Mouse (Mus musculus): ENCODE results near the gene Skint3. TPM values are rescaled to one million over a fixed set of nuclear protein-coding genes. Genes with fewer than 3 reads are reported as not detected.
"Not testable (repeated sequence)": the region's sequence is repeated elsewhere in the genome, so short reads cannot be mapped to it uniquely, and the experiment has no call there.

The Skint3 gene
- polyA plus RNA-seq (2015; fragmentation: Nextera tagmentation; extraction: Ambion mirVana), result not detected in 2 replicates

- no peak within 1 kb of the TSS for H3K27ac ChIP-seq (replicated peaks)
- WGBS, result 80% methylated on average over 1 of the region's 1 CpGs
- H3K9me3 ChIP-seq, result no peaks in the 10 kb centered on the region
- no peak for ATAC-seq (replicated peaks)
- H3K4me3 ChIP-seq, result no peak within 1 kb of the TSS
- no peaks in the 10 kb centered on the region for H3K36me3 ChIP-seq
- no peak within 1 kb of the TSS for H3K4me2 ChIP-seq (replicated peaks)
- no peaks in the 10 kb centered on the region for H3K27me3 ChIP-seq
- no peak within 1 kb of the TSS for H3K9ac ChIP-seq (replicated peaks)
- H3K4me1 ChIP-seq, result no peaks in the 10 kb centered on the region
These were observed at the start of gene Skint3 for GRCm38 (mm10) chr4:112231945-112232344. Skint3 (plus strand) TSS chr4:112232245.

- Histone ChIP-seq H3K27me3 (no peaks in the 10 kb centered on the region), H3K9me3 (no peaks in the 10 kb centered on the region; the same call in 1 of the 2 replicates), H3K9ac (replicated peaks) (no peak overlapping the region), H3K4me2 (replicated peaks) (no peak overlapping the region), H3K4me3 (no peak overlapping the region), H3K36me3 (no peaks in the 10 kb centered on the region), H3K4me1 (no peaks in the 10 kb centered on the region), H3K27ac (replicated peaks) (no peak overlapping the region)
- no peak for ATAC-seq (replicated peaks)
- WGBS, result 68% methylated on average over 1 of the region's 1 CpGs
These were observed 11.4 kb downstream of the Skint3 start for GRCm38 (mm10) chr4:112243416-112243815.

DNA sequence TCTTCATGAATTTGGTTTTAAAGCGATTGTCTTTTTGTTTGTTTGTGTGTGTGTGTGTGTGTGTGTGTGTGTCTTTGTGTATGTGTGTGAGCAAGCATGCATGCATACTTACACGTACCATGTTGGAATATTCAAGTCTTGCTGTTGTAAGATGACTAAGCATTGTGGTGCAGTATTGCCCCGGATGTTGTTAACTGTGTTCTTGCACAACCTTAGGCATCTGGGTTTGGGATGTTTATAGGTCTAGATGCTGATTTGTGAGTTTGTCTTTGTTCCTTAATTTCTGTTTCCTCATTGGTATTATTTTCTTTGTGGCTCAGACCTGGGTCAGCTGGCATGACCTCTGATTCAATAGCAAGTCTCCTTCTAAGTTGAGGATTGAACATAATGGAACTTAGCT, 11.9 kb downstream of the Skint3 start:
- Histone ChIP-seq H3K4me1 (no peaks in the 10 kb centered on the region), H3K4me3 (no peak overlapping the region), H3K36me3 (no peaks in the 10 kb centered on the region), H3K9me3 (peaks cover under 1% of the 10 kb centered on the region), H3K27ac (replicated peaks) (no peak overlapping the region), H3K4me2 (replicated peaks) (no peak overlapping the region), H3K9ac (replicated peaks) (no peak overlapping the region), H3K27me3 (no peaks in the 10 kb centered on the region)
- no peak for ATAC-seq (replicated peaks)
- 97% methylated on average over 3 of the region's 3 CpGs for WGBS

DNA sequence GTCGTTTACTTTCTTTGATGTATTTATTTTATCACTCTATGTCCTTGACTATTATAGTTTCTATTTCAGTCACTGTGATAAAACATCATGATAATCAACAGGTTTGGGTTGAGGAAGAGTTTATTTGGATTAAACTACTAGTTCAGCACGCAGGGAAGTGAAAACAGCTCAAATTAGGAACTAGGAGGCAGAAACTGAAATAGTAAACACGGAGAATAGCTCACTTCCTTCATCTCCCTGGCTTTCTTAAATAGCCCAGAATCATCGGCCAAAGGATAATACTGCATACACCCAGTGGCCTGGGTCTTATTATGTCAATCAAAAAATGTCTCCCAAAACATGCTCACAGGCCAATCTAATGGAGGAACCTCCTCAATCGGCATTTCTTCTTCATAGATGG, 24.0 kb downstream of the Skint3 start:
- 75% methylated on average over 5 of the region's 5 CpGs for WGBS
- Histone ChIP-seq H3K27ac (replicated peaks) (no peak overlapping the region), H3K9me3 (peaks cover 2% of the 10 kb centered on the region; the same call in 1 of the 2 replicates), H3K36me3 (no peaks in the 10 kb centered on the region), H3K4me3 (no peak overlapping the region), H3K27me3 (no peaks in the 10 kb centered on the region), H3K4me2 (replicated peaks) (no peak overlapping the region), H3K9ac (replicated peaks) (no peak overlapping the region), H3K4me1 (no peaks in the 10 kb centered on the region)
- no peak for ATAC-seq (replicated peaks)

GRCm38 (mm10) chr4:112287178-112287974, 55.3 kb downstream of the Skint3 start:
- ATAC-seq (replicated peaks), result no peak
- Histone ChIP-seq H3K9ac (replicated peaks) (no peak overlapping the region), H3K9me3 (peaks cover 17% of the 10 kb centered on the region; the same call in 1 of the 2 replicates), H3K36me3 (no peaks in the 10 kb centered on the region), H3K4me3 (no peak overlapping the region), H3K27me3 (no peaks in the 10 kb centered on the region), H3K4me2 (replicated peaks) (no peak overlapping the region), H3K4me1 (no peaks in the 10 kb centered on the region), H3K27ac (replicated peaks) (no peak overlapping the region)
- 83% methylated on average over 12 of the region's 12 CpGs for WGBS

- no peak overlapping the region for H3K9ac ChIP-seq (replicated peaks)
- no peak for ATAC-seq (replicated peaks)
These were observed 56.4 kb downstream of the Skint3 start for GRCm38 (mm10) chr4:112288396-112288795.

DNA sequence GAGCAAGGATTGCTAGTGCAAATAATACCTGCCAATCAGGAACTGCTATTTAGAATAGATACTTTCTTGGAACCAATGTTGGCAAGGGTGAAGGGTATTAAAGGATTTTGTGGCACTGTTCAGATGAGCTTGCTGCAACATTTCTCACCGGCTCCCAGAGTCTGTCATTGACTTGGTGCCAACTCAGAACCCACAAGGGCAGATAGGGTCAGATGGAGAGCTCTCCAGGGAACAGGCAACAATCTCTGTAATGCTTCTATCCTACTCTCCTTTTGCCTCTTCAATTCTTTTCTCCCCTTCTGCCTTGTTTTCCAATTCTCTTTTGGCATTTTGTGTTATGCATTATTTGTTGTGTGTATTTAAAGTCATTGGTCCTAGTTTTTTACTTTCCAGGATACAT, 70.3 kb downstream of the Skint3 start:
- no peak overlapping the region for H3K4me2 ChIP-seq (replicated peaks)
- H3K27me3 ChIP-seq, result no peaks in the 10 kb centered on the region
- WGBS, result 63% methylated on average over 1 of the region's 1 CpGs
- H3K27ac ChIP-seq (replicated peaks), result no peak overlapping the region
- ATAC-seq (replicated peaks), result no peak
- no peaks in the 10 kb centered on the region for H3K36me3 ChIP-seq
- no peak overlapping the region for H3K9ac ChIP-seq (replicated peaks)
- H3K4me3 ChIP-seq, result no peak overlapping the region
- no peaks in the 10 kb centered on the region for H3K4me1 ChIP-seq
- H3K9me3 ChIP-seq, result peaks cover 9% of the 10 kb centered on the region; the same call in 1 of the 2 replicates

More at GRCm38 (mm10) chr4:112288396-112288795, 56.4 kb downstream of the Skint3 start:
- Histone ChIP-seq H3K27me3 (no peaks in the 10 kb centered on the region), H3K4me1 (no peaks in the 10 kb centered on the region), H3K36me3 (no peaks in the 10 kb centered on the region), H3K4me3 (no peak overlapping the region), H3K4me2 (replicated peaks) (no peak overlapping the region), H3K27ac (replicated peaks) (no peak overlapping the region), H3K9me3 (peaks cover 17% of the 10 kb centered on the region; the same call in 1 of the 2 replicates)
- 86% methylated on average over 4 of the region's 4 CpGs for WGBS

DNA sequence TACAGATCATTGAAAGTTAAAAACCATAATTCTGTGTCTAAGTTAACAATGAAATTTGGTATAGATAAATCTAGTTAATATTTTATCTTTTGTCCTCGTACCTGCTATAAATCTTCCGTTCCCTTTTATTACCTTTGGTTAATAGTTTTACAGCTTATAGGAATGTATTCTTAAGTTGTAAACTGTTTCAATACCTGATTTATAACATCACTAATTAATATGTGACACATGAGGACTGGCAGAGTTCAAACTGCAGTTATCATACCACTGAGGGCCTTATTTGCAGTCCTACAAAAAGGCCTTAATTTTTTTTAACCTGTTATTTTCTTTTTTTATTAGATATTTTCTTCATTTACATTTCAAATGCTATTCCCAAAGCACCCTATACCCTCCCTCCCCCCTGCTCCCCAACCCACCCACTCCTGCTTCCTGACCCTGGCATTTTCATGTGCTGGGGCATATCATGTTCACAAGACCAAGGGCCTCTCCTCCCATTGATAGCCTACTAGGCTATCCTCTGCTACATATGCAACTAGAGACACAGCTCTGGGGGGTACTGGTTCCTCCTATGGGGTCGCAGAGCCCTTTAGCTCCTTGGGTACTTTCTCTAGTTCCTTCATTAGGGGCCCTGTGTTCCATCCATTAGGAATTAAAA, 70.9 kb downstream of the Skint3 start:
- Histone ChIP-seq H3K9ac (replicated peaks) (no peak overlapping the region), H3K27me3 (no peaks in the 10 kb centered on the region), H3K4me1 (no peaks in the 10 kb centered on the region), H3K36me3 (no peaks in the 10 kb centered on the region), H3K27ac (replicated peaks) (no peak overlapping the region), H3K4me2 (replicated peaks) (no peak overlapping the region), H3K4me3 (no peak overlapping the region), H3K9me3 (peaks cover 9% of the 10 kb centered on the region; the same call in 1 of the 2 replicates)
- WGBS, result 88% methylated on average over 3 of the region's 3 CpGs
- no peak for ATAC-seq (replicated peaks)

DNA sequence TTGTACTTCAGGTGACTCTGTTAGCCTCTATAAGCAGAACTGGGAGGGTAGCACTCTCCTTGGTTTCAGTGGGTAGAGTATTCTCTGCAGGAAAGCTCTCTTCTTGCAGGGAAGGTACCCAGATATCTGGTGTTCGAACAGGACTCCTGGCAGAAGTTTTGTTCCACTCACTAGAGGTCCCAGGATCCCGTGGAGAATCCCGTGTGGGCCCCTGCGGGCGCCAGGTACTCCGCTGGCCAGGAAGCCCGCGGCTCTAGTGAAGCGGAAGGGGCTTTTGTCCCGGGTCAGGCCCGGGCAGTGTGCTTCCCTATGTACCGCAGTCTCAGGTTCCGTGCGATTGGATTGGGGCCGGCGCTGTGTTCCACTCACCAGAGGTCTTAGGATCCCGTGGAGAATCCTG, 117.1 kb downstream of the Skint3 start:
- not testable (repeated sequence) for H3K27me3 ChIP-seq; H3K4me2 ChIP-seq (replicated peaks); H3K9ac ChIP-seq (replicated peaks); ATAC-seq (replicated peaks); H3K4me1 ChIP-seq; H3K27ac ChIP-seq (replicated peaks); H3K9me3 ChIP-seq; H3K36me3 ChIP-seq; H3K4me3 ChIP-seq
- 94% methylated on average over 17 of the region's 17 CpGs for WGBS

Other genes with a start within 250 kb of the Skint3 start
- gene Skint1, start 226.0 kb upstream of the Skint3 start, polyA plus RNA-seq (2015; fragmentation: Nextera tagmentation; extraction: Ambion mirVana), result not detected in 2 replicates
- not detected in 2 replicates for gene Skint4, start 160.2 kb upstream of the Skint3 start, polyA plus RNA-seq (2015; fragmentation: Nextera tagmentation; extraction: Ambion mirVana)
- not detected in 2 replicates for gene Skint9, start 201.7 kb downstream of the Skint3 start, polyA plus RNA-seq (2015; fragmentation: Nextera tagmentation; extraction: Ambion mirVana)

Measured in forebrain, embryonic 15.5 days (tissue).